Comparison of ENCODE assay signal across 13 mouse cellular contexts in the genomic region with DNA sequence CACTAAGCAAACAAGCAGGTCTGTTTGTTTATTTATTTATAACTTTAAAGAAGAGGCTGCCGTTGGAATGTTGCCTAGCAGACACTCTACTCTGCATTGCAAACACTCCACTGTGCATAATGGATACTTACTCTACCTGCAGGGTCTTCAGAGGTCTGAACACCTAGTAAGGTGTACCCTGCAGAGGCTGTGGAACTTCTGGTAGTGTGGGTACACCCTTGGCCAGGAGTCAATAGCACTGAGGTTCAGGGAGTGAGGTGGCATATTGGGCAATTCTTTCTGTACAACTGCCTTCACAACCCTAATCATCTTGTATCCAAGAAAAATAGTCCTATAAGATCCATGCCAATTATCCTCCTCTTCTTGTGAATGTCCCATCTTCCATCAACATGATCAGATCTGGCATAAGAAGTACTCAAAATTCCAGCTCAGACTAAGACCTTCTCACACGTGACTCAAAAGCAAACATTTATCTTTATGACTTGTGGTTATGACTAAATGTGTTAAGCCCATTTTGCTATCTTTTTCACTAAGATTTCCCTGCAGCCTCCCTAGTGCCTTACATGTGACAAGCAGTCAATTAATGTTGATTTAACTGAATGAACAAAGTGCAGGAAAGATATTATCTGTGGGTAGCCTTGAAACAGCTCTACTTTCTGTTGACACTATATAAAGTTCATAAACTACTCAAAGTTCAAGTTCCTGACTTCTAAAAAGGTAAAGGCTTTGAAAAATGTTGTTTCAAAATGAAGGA.
"Had no signal": no experiment of that assay in that cellular context is flagged by ENCODE, and none has a peak within 500 bp of the region (broad histone marks: within the 10 kb centered on the region; RNA-seq: fewer than 3 reads in every experiment).

No protein-coding gene starts in this region.

- H3K36me3 ChIP-seq: limb, embryonic 12.5 days; liver, embryonic 12.5 days had no signal

- H3K4me1 ChIP-seq: limb, embryonic 12.5 days; liver, embryonic 12.5 days; midbrain, embryonic 12.5 days had no signal

- ATAC-seq: liver, embryonic 12.5 days; midbrain, embryonic 16.5 days had no signal

- H3K27me3 ChIP-seq: limb, embryonic 12.5 days; liver, embryonic 12.5 days; midbrain, embryonic 12.5 days; neural tube, embryonic 15.5 days had no signal

- H3K9ac ChIP-seq: limb, embryonic 12.5 days; liver, embryonic 12.5 days; lung, embryonic 14.5 days; midbrain, embryonic 12.5 days; neural tube, embryonic 15.5 days had no signal

- H3K4me2 ChIP-seq: limb, embryonic 12.5 days; liver, embryonic 12.5 days; lung, embryonic 14.5 days; midbrain, embryonic 12.5 days; neural tube, embryonic 15.5 days had no signal

- H3K4me3 ChIP-seq: limb, embryonic 12.5 days; liver, embryonic 12.5 days; midbrain, embryonic 12.5 days; neural tube, embryonic 15.5 days had no signal

- H3K27ac ChIP-seq: kidney, postnatal 0 days; limb, embryonic 12.5 days; liver, embryonic 12.5 days; midbrain, embryonic 12.5 days; neural tube, embryonic 15.5 days had no signal

- DNase-seq: kidney, adult 11 months; kidney, adult 9 months; kidney, postnatal 36 days; lung, embryonic 14.5 days; lung, postnatal 10 days; right cerebral cortex, adult 18-20 months; thymus, postnatal 4 days had no signal

- H3K9me3 ChIP-seq: limb, embryonic 12.5 days; liver, embryonic 12.5 days; midbrain, embryonic 12.5 days; neural tube, embryonic 15.5 days had no signal
